Mouse (Mus musculus) ES-E14 (cell line): Measurements from ENCODE around the gene Itgb6.

Experiments
- CHD2 ChIP-seq: IDR thresholded peaks from 2 replicates; pipeline ENCODE4 v1.6.1; 2014; ENCODE audit warnings: mild to moderate bottlenecking, low read depth, low read length, inconsistent platforms
- HCFC1 ChIP-seq: IDR thresholded peaks from 2 replicates; pipeline ENCODE4 v1.6.1; 2012; ENCODE audit warnings: low read length, inconsistent platforms, borderline replicate concordance; ENCODE audit not compliant: insufficient read depth
- ZNF384 ChIP-seq: IDR thresholded peaks from 2 replicates; pipeline ENCODE4 v1.6.1; 2012; ENCODE audit warnings: low read depth, low read length, inconsistent platforms

DNA sequence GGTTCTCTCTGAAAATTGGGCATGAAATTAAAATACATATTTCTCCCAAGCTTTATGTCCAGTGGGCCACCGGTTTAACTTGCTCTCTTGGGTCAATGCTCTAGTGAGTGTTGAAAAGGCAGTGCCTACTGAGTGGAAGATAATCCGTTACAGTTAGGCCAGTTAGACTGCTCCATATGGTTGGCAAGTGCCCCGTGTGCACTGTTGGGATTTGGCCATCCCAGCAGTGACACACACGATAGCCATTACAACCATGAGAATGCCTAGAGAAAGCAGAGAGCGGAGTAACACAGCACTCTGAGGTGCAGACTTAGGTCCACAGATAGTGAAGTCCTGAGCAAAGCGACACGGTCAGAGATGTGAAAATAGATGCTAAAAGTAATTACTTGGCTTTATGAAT lies 79.8 kb downstream of the Itgb6 start:
- no peak for TF ChIP-seq CHD2
- no peak for TF ChIP-seq HCFC1
- no peak for TF ChIP-seq ZNF384
